Mouse (Mus musculus): ENCODE data around the gene Dapk1.
A peak's percentile ranks its signal among the peaks of the same experiment; 100 is the strongest.

Dapk1 gene

GRCm38 (mm10) chr13:60737632-60738324, 136.0 kb downstream of the Dapk1 start:
- DNase-seq (ENCODE audit: low spot score in 2 of 2), result peak; percentile 55 to 68

- DNase-seq (ENCODE audit: low spot score in 2 of 2), result peak; percentile 23 to 39
Measured at GRCm38 (mm10) chr13:60738429-60738828, 136.7 kb downstream of the Dapk1 start.

GRCm38 (mm10) chr13:60740248-60740647, 138.5 kb downstream of the Dapk1 start:
- DNase-seq (ENCODE audit: low spot score in 2 of 2), result no peak

- no peak for DNase-seq (ENCODE audit: low spot score in 2 of 2)
Measured at GRCm38 (mm10) chr13:60742611-60743010, 140.9 kb downstream of the Dapk1 start.

DNA sequence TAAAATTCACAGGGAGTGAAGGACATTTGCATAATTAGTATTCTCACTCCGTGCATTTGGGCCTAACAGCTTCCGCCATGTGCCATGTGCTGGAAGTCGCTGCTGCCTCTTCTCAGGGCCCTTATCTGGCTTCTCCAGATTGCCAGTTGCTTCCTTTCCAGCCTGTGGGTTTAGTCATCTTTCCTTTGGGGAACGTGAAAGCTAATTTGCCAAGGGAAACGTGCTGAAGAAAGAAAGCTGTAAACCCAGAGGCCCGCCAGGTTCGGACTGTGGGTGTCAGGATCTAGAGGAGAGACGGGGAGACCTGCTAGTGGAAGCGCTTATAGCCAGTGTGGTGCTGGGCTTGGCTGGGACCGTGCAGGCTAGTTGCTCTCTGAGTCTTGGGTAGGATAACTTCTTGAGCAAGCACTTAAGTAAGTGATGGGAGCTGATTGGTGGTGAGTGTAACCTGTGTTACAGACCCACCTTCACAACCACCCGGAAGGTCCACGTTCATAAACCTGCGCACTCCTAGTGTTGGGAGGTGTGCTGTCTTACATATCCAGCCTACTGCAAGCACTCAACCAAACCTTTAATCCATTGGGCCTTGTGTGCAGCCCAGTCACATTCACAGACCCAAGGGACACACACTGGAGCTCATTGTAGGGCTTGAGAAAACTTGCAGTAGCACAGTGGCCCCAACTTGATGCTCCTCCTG, 141.8 kb downstream of the Dapk1 start:
- no peak for DNase-seq (ENCODE audit: low spot score in 2 of 2)

DNA sequence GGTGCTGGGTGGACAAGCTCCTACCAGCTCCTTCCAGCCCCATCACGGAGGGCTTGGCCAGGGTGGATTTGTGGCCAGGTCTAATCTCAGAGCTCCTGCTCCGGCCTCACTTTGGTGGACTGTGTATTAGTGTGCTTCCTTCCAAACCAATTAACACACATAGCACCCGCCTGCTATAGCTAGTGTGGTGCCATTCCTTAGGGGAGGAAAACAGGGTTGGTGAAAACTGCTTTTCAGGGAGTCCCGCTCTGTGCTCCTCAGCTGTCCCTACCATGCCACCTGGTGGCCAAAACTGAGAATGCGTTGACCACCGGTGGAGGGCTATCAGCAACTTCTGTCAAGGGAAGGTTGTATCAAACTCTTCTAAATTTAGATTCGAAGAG, 142.3 kb downstream of the Dapk1 start:
- peak; percentile 58 to 73 for DNase-seq (ENCODE audit: low spot score in 2 of 2)

DNA sequence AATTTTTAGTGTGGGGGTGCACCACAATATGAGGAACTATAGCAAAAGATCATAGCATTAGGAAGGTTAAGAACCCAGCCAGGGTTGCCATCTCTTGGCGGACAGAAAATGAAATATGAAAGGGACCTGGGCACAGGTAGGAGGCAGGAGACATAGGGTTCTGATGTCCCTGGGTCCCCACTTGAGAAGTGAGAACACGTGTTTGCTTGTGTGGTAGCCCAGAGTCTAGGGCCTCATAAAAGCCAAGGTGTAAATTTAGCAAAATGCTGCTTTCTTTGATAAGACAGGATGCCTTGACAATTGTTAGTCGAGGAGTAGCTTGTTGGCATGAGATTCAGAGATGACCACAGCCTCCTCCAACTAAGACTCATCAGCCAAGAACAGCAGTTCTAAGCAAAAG, 143.0 kb downstream of the Dapk1 start:
- DNase-seq (ENCODE audit: low spot score in 2 of 2), result no peak

DNA sequence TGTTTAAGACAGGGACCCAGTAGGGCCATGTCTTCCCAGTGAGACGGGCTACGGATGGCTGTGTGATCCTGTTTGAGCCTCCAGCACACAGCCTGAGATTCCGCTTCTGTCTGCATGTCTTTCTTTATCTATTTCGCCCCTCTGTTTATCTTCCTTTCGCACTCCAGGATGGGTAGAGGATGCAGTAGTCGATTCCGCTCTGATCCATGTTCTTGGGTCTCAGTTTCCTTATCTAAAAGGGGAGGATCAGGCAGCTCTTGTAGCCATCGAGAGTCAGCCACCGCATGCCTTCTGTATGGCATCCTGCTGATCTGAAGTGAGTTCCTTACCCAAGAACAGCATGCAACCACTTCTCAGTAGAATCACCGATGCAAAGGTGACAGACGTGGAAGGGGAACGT, 143.6 kb downstream of the Dapk1 start:
- DNase-seq (ENCODE audit: low spot score in 2 of 2), result no peak

DNA sequence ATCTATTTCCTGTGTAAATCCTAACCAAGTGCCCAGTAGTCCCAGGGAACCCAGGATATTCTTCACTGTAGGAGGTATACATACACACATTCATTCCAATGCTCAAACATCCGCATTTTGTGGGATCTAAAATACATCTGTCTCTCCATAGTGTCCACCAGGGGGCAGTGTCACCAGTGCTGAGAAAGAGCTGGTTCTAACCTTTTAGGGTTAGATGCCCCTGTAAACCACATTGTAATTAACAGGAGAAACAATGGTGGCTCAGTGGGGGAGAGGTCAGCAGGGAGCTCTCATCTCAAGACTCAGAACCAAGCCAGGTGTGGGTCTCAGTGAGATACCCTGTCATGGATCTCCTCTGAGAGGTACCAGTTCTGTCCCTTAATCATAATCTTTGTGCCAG, 144.5 kb downstream of the Dapk1 start:
- no peak for DNase-seq (ENCODE audit: low spot score in 2 of 2)

GRCm38 (mm10) chr13:60747201-60747600, 145.5 kb downstream of the Dapk1 start:
- DNase-seq (ENCODE audit: low spot score in 2 of 2), result no peak

- no peak for DNase-seq (ENCODE audit: low spot score in 2 of 2)
Measured at GRCm38 (mm10) chr13:60748556-60748955, 146.8 kb downstream of the Dapk1 start.

GRCm38 (mm10) chr13:60750930-60751329, 149.2 kb downstream of the Dapk1 start:
- no peak for DNase-seq (ENCODE audit: low spot score in 2 of 2)

DNA sequence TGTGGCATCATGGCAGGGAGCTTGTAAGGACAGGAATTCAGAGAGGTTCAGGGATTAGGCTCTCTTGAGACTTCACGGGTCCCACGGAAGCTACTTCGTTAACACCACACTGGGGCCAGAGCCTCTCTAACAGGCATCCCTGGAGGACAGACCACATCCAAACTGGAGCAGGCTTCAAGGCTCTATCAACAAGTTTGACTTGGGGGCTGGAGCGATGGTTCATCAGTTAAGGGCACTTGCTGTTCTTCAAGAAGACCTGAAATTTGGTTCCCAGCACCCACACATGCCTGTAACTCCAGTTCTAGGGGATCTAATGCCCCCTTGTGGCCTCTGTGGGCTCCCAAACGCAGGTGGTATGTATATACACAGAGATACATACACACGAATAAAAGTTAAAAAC, 151.5 kb downstream of the Dapk1 start:
- DNase-seq (ENCODE audit: low spot score in 2 of 2), result no peak

DNA sequence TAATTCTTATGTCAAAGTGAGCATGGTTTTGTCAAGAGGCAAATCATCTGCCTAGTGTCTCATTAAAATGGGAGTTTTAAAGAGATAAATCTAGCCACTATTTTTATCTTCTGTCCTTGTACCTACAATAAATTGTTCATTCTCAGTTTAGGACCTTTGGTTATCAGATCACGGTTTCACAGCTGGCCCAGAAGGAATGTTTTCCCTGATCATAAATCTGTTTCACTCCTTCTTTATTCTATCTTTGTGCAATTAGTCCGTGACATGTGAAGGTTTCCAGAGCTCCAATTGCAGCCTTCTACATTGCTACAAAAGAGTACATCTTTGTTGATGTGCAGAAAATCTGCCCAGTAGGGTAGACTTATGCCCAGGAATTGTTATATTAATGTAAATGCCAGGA, 153.5 kb downstream of the Dapk1 start:
- no peak for DNase-seq (ENCODE audit: low spot score in 2 of 2)

GRCm38 (mm10) chr13:60757292-60757691, 155.5 kb downstream of the Dapk1 start:
- no peak for DNase-seq (ENCODE audit: low spot score in 2 of 2)

DNA sequence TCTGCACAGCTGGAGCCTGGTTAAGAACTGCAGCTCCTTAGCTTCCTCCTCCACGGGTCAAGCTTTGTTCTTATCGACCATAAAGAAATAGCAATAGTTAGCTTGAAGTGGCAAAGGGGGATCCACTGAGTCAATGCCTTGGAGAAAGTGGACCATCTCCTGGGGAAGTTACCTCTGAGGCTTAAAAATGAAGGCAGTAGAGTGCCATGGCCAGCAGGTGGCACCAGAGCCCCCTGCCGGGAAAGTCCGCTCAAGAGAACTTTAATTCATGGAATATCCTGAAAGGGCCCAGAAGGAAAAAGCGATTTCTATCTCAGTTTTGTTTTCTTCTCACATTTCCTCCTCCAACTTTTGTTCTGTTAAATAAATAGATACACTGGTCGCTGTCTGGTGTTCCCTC, 157.4 kb downstream of the Dapk1 start:
- no peak for DNase-seq (ENCODE audit: low spot score in 2 of 2)

GRCm38 (mm10) chr13:60760392-60760791, 158.6 kb downstream of the Dapk1 start:
- DNase-seq (ENCODE audit: low spot score in 2 of 2), result no peak

- DNase-seq (ENCODE audit: low spot score in 2 of 2), result no peak
Measured at GRCm38 (mm10) chr13:60761161-60761560, 159.4 kb downstream of the Dapk1 start.

- DNase-seq (ENCODE audit: low spot score in 2 of 2), result no peak
Measured at GRCm38 (mm10) chr13:60780534-60780933, 178.8 kb downstream of the Dapk1 start.

GRCm38 (mm10) chr13:60783301-60783700, 181.6 kb downstream of the Dapk1 start:
- no peak for DNase-seq (ENCODE audit: low spot score in 2 of 2)

DNA sequence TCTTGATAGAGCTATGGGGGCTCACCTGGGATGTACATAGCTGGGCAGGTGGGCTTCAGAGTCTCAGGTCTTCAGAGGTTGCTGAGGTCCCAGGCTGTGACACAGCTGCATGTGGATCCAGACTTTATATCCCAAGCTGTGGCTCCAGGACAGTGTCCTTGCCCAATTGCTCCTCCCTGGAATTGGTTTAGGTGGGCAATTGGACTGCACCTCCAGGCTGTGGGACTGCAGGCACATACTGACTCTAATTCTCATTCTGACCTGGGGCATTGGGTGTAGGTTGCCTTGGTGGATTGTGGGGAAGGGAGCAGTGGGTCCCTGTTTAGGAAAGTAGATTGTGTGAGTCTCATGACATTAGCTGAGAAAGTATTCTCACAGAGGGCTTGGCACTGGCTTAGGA, 184.5 kb downstream of the Dapk1 start, which contains the start of gene BC051665:
Gene BC051665, minus strand, starts transcription at position 101 of the 400 bp plus-strand sequence.
- DNase-seq (ENCODE audit: low spot score in 2 of 2), result no peak

DNA sequence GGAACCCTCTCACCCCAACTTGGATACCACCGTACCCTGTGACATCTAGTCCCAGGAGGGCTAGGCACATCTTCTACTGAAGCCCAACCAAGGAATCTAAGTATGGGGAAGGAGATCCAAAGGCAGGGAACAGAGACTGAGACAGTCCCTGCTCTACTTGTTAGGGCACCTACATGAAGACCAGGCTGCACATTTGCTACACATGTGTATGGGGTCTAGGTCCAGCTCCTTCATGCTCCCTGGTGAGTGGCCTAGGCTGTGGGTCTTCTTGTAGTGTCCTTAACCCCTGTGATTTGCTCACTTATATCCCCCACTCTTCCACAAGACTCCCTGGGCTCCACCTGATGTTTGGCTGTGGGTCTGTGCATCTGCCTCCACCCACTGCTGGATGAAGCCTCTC, 187.7 kb downstream of the Dapk1 start:
- DNase-seq (ENCODE audit: low spot score in 2 of 2), result no peak

DNA sequence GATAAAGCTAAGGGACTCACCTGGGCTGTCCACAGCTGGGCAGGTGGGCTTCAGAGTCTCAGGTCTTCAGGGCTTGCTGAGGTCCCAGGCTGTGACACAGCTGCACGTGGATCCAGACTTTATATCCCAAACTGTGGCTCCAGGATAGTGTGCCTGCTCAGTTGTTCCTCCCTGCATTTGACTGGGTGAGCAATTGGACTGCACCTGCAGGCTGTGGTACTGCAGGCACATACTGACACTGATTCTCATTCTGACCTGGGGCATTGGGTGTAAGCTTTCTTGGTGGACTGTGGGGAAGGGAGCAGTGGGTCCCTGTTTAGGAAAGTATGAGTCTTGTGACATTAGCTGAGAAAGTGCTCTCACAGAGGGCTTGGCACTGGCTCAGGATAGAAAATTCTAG, 201.0 kb downstream of the Dapk1 start, which contains the start of gene Ctsll3:
Gene Ctsll3, minus strand, starts transcription at position 101 of the 400 bp plus-strand sequence.
- no peak for DNase-seq (ENCODE audit: low spot score in 2 of 2)

Data from spleen, postnatal 14 days (tissue).